Mouse (Mus musculus) forebrain, embryonic 13.5 days (tissue): ENCODE measurements at regions not wholly inside any gene's neighbourhood (a gene's known extent, or its start where the extent isn't known, plus 50 kb on each side); places are given as distances from the start of the nearest gene placed in this dataset.
A peak's percentile ranks its signal among the peaks of the same experiment; 100 is the strongest.

Source experiments
- ATAC-seq: fragments of 200-750 bp; cut with Nextera tagmentation; 2 replicates; pipeline ENCODE4 v1.8.0; 2017
- H3K27ac ChIP-seq: fragments of 300-500 bp; sonication (generic); 2 replicates; pipeline ENCODE4 v1.5.1; 2015; ENCODE audit warnings: inconsistent platforms, mild to moderate bottlenecking, moderate library complexity
- H3K27me3 ChIP-seq: fragments of 300-500 bp; sonication (generic); 2 replicates; pipeline ENCODE4 v1.6.1; 2015; ENCODE audit warnings: mild to moderate bottlenecking, inconsistent platforms
- H3K36me3 ChIP-seq: fragments of 300-500 bp; sonication (generic); 2 replicates; pipeline ENCODE4 v1.6.1; 2015; ENCODE audit warnings: mild to moderate bottlenecking, inconsistent platforms; ENCODE audit not compliant: poor library complexity, severe bottlenecking
- H3K4me1 ChIP-seq: fragments of 300-500 bp; sonication (generic); 2 replicates; pipeline ENCODE4 v1.6.1; 2015; ENCODE audit warnings: inconsistent platforms
- H3K4me2 ChIP-seq: fragments of 300-500 bp; sonication (generic); 2 replicates; pipeline ENCODE4 v1.6.1; 2015; ENCODE audit warnings: inconsistent platforms, mild to moderate bottlenecking, moderate library complexity
- H3K4me3 ChIP-seq: fragments of 300-500 bp; sonication (generic); 2 replicates; pipeline ENCODE4 v1.5.1; 2015; ENCODE audit warnings: mild to moderate bottlenecking, inconsistent platforms
- H3K9ac ChIP-seq: fragments of 300-500 bp; sonication (generic); 2 replicates; pipeline ENCODE4 v1.6.1; 2015; ENCODE audit warnings: mild to moderate bottlenecking, inconsistent platforms
- H3K9me3 ChIP-seq: fragments of 300-500 bp; sonication (generic); replicated peaks from 2 replicates; pipeline ENCODE4 v1.6.1; 2016; ENCODE audit warnings: inconsistent platforms
- WGBS: fragments of 180-500 bp; shearing (Covaris S2); methylation state at CpG from one replicate; pipeline ENCODE4 v1.1.7; 2015; 5-methylcytosine and 5-hydroxymethylcytosine counted together

- Histone ChIP-seq H3K27ac (no peak overlapping the region), H3K4me1 (peaks cover 4% of the 10 kb centered on the region; the same call in 1 of the 2 replicates), H3K27me3 (no peaks in the 10 kb centered on the region), H3K9ac (no peak overlapping the region), H3K36me3 (no peaks in the 10 kb centered on the region), H3K9me3 (no peaks in the 10 kb centered on the region), H3K4me3 (no peak overlapping the region), H3K4me2 (no peak overlapping the region)
- 87% methylated on average over 3 of the region's 3 CpGs for WGBS
- no peak for ATAC-seq
These were observed 128.6 kb upstream of the Pum3 start for GRCm38 (mm10) chr19:27558199-27558598.

GRCm38 (mm10) chr19:27556697-27557096, 127.1 kb upstream of the Pum3 start:
- Histone ChIP-seq H3K4me3 (no peak overlapping the region), H3K27me3 (no peaks in the 10 kb centered on the region), H3K9ac (no peak overlapping the region), H3K4me1 (peaks cover 4% of the 10 kb centered on the region; the same call in 1 of the 2 replicates), H3K27ac (no peak overlapping the region), H3K9me3 (no peaks in the 10 kb centered on the region), H3K36me3 (no peaks in the 10 kb centered on the region), H3K4me2 (no peak overlapping the region)
- WGBS: 94% methylated on average over 4 of the region's 4 CpGs
- ATAC-seq: no peak

GRCm38 (mm10) chr19:27554841-27555240, 125.2 kb upstream of the Pum3 start:
- Histone ChIP-seq H3K9me3 (no peaks in the 10 kb centered on the region), H3K4me1 (peaks cover 4% of the 10 kb centered on the region; the same call in 1 of the 2 replicates), H3K27ac (no peak overlapping the region), H3K36me3 (no peaks in the 10 kb centered on the region), H3K4me3 (no peak overlapping the region), H3K9ac (no peak overlapping the region), H3K27me3 (no peaks in the 10 kb centered on the region), H3K4me2 (no peak overlapping the region)
- ATAC-seq: no peak
- WGBS: 97% methylated on average over 4 of the region's 4 CpGs

GRCm38 (mm10) chr19:27553266-27553665, 123.6 kb upstream of the Pum3 start:
- no peak for ATAC-seq
- H3K4me1 ChIP-seq: peaks cover 4% of the 10 kb centered on the region; the same call in 1 of the 2 replicates
- H3K9ac ChIP-seq: no peak overlapping the region
- no peak overlapping the region for H3K27ac ChIP-seq
- H3K4me2 ChIP-seq: no peak overlapping the region
- no peaks in the 10 kb centered on the region for H3K27me3 ChIP-seq
- no peak overlapping the region for H3K4me3 ChIP-seq
- H3K9me3 ChIP-seq: no peaks in the 10 kb centered on the region
- 88% methylated on average over 11 of the region's 11 CpGs for WGBS
- no peaks in the 10 kb centered on the region for H3K36me3 ChIP-seq

- Histone ChIP-seq H3K27ac (no peak overlapping the region), H3K4me2 (no peak overlapping the region), H3K4me3 (no peak overlapping the region), H3K27me3 (no peaks in the 10 kb centered on the region), H3K9ac (no peak overlapping the region), H3K36me3 (no peaks in the 10 kb centered on the region), H3K9me3 (no peaks in the 10 kb centered on the region), H3K4me1 (no peaks in the 10 kb centered on the region)
- WGBS: 88% methylated on average over 3 of the region's 3 CpGs
- no peak for ATAC-seq
These were observed 108.1 kb upstream of the Pum3 start for GRCm38 (mm10) chr19:27537746-27538145.

GRCm38 (mm10) chr19:27537066-27537465, 107.4 kb upstream of the Pum3 start:
- Histone ChIP-seq H3K27ac (no peak overlapping the region), H3K4me1 (no peaks in the 10 kb centered on the region), H3K27me3 (no peaks in the 10 kb centered on the region), H3K4me3 (no peak overlapping the region), H3K4me2 (no peak overlapping the region), H3K9me3 (no peaks in the 10 kb centered on the region), H3K9ac (no peak overlapping the region), H3K36me3 (no peaks in the 10 kb centered on the region)
- ATAC-seq: no peak
- WGBS: 71% methylated on average over 9 of the region's 9 CpGs

GRCm38 (mm10) chr19:27527940-27528558, 98.4 kb upstream of the Pum3 start:
- WGBS: 84% methylated on average over 6 of the region's 6 CpGs
- H3K9ac ChIP-seq: no peak overlapping the region
- H3K9me3 ChIP-seq: no peaks in the 10 kb centered on the region
- no peaks in the 10 kb centered on the region for H3K27me3 ChIP-seq
- ATAC-seq: no peak
- no peaks in the 10 kb centered on the region for H3K36me3 ChIP-seq
- no peak overlapping the region for H3K4me3 ChIP-seq
- no peaks in the 10 kb centered on the region for H3K4me1 ChIP-seq
- H3K27ac ChIP-seq: no peak overlapping the region
- H3K4me2 ChIP-seq: no peak overlapping the region

GRCm38 (mm10) chr19:27519326-27520061, 89.9 kb upstream of the Pum3 start:
- Histone ChIP-seq H3K27ac (no peak overlapping the region), H3K27me3 (no peaks in the 10 kb centered on the region), H3K9me3 (no peaks in the 10 kb centered on the region), H3K36me3 (no peaks in the 10 kb centered on the region), H3K4me3 (no peak overlapping the region), H3K4me1 (no peaks in the 10 kb centered on the region), H3K4me2 (no peak overlapping the region), H3K9ac (no peak overlapping the region)
- no peak for ATAC-seq
- WGBS: 87% methylated on average over 5 of the region's 5 CpGs

- Histone ChIP-seq H3K9ac (no peak overlapping the region), H3K4me2 (no peak overlapping the region), H3K27me3 (no peaks in the 10 kb centered on the region), H3K4me3 (no peak overlapping the region), H3K9me3 (no peaks in the 10 kb centered on the region), H3K4me1 (no peaks in the 10 kb centered on the region), H3K27ac (no peak overlapping the region), H3K36me3 (no peaks in the 10 kb centered on the region)
- WGBS: 81% methylated on average over 3 of the region's 3 CpGs
- ATAC-seq: no peak
These were observed 84.6 kb upstream of the Pum3 start for GRCm38 (mm10) chr19:27514267-27514666.

- H3K4me2 ChIP-seq: no peak overlapping the region
- 85% methylated on average over 1 of the region's 1 CpGs for WGBS
These were observed 83.9 kb upstream of the Pum3 start for GRCm38 (mm10) chr19:27513535-27513934.

GRCm38 (mm10) chr19:27511340-27511739, 81.7 kb upstream of the Pum3 start:
- Histone ChIP-seq H3K36me3 (no peaks in the 10 kb centered on the region), H3K9me3 (no peaks in the 10 kb centered on the region), H3K4me1 (no peaks in the 10 kb centered on the region), H3K4me3 (no peak overlapping the region), H3K27ac (no peak overlapping the region), H3K4me2 (no peak overlapping the region), H3K27me3 (no peaks in the 10 kb centered on the region), H3K9ac (no peak overlapping the region)
- 50% methylated on average over 6 of the region's 6 CpGs for WGBS
- no peak for ATAC-seq

More at GRCm38 (mm10) chr19:27513535-27513934, 83.9 kb upstream of the Pum3 start:
- Histone ChIP-seq H3K27ac (no peak overlapping the region), H3K36me3 (no peaks in the 10 kb centered on the region), H3K9ac (no peak overlapping the region), H3K4me3 (no peak overlapping the region), H3K27me3 (no peaks in the 10 kb centered on the region), H3K4me1 (no peaks in the 10 kb centered on the region), H3K9me3 (no peaks in the 10 kb centered on the region)
- no peak for ATAC-seq

GRCm38 (mm10) chr19:27509956-27510639, 80.5 kb upstream of the Pum3 start:
- no peak overlapping the region for H3K4me2 ChIP-seq
- H3K36me3 ChIP-seq: no peaks in the 10 kb centered on the region
- no peaks in the 10 kb centered on the region for H3K27me3 ChIP-seq
- H3K4me1 ChIP-seq: no peaks in the 10 kb centered on the region
- WGBS: 54% methylated on average over 6 of the region's 6 CpGs
- H3K4me3 ChIP-seq: no peak overlapping the region
- H3K27ac ChIP-seq: no peak overlapping the region
- H3K9ac ChIP-seq: no peak overlapping the region
- H3K9me3 ChIP-seq: no peaks in the 10 kb centered on the region
- ATAC-seq: peak; percentile 61; the same call in 1 of the 2 replicates
